Mouse (Mus musculus): ENCODE measurements at regions not wholly inside any gene's neighbourhood (a gene's known extent, or its start where the extent isn't known, plus 50 kb on each side); places are given as distances from the start of the nearest gene placed in this dataset.
"Not testable (repeated sequence)": the region's sequence is repeated elsewhere in the genome, so short reads cannot be mapped to it uniquely, and the experiment has no call there.

GRCm38 (mm10) chr13:10867864-10868263 lies 507.2 kb upstream of the Chrm3 start:
- DNase-seq (ENCODE audit: extremely low spot score, low read depth, low spot score): no peak

GRCm38 (mm10) chr13:10855947-10856561 lies 495.4 kb upstream of the Chrm3 start:
- not testable (repeated sequence) for DNase-seq (ENCODE audit: extremely low spot score, low read depth, low spot score)

- DNase-seq (ENCODE audit: extremely low spot score, low read depth, low spot score): no peak
Measured at GRCm38 (mm10) chr13:10845212-10845611, 484.6 kb upstream of the Chrm3 start.

GRCm38 (mm10) chr13:10799351-10799913 lies 438.8 kb upstream of the Chrm3 start:
- no peak for DNase-seq (ENCODE audit: extremely low spot score, low read depth, low spot score)
